Mouse (Mus musculus) ES-E14 (cell line): ENCODE data around the gene Csnk2b. TPM values are rescaled to one million over a fixed set of nuclear protein-coding genes. Genes with fewer than 3 reads are reported as not detected.

Experiments
- DNase-seq: peaks from one replicate; pipeline ENCODE4 v3.0.0-alpha.2; 2013; ENCODE audit warnings: low read depth, low spot score
- H3K27ac ChIP-seq: 2 replicates; pipeline ENCODE4 v1.5.1; 2012; ENCODE audit warnings: low read depth, mild to moderate bottlenecking, low read length, moderate library complexity, mixed read lengths; ENCODE audit not compliant: poor library complexity, insufficient read depth, severe bottlenecking
- H3K36me3 ChIP-seq: 2 replicates; pipeline ENCODE4 v1.6.1; 2012; ENCODE audit warnings: mild to moderate bottlenecking, low read length, moderate library complexity, mixed read lengths; ENCODE audit not compliant: control insufficient read depth, poor library complexity, insufficient read depth, severe bottlenecking
- H3K4me1 ChIP-seq, 2 experiments: fragments of 150-350 bp in 1 of 2; sonication (generic) in 1 of 2; 2 replicates each; pipeline ENCODE4 v1.6.1; 2012; ENCODE audit warnings: low read length in 2 of 2, mild to moderate bottlenecking in 1 of 2, mixed read lengths in 1 of 2; ENCODE audit not compliant: control insufficient read depth in 2 of 2, insufficient read depth in 2 of 2, poor library complexity in 1 of 2
- H3K4me3 ChIP-seq, 2 experiments: fragments of 150-350 bp in 1 of 2; sonication (generic) in 1 of 2; 2 replicates each; pipeline ENCODE4 v1.5.1; 2012; ENCODE audit warnings: low read length in 2 of 2, low read depth in 1 of 2, mild to moderate bottlenecking in 1 of 2, mixed read lengths in 1 of 2; ENCODE audit not compliant: insufficient read depth in 1 of 2, poor library complexity in 1 of 2, severe bottlenecking in 1 of 2
- H3K9ac ChIP-seq: 2 replicates; pipeline ENCODE4 v1.6.1; 2012; ENCODE audit warnings: low read depth, mild to moderate bottlenecking, low read length, mixed read lengths; ENCODE audit not compliant: poor library complexity, insufficient read depth, severe bottlenecking
- H3K9me3 ChIP-seq: fragments of 150-350 bp; sonication (generic); 2 replicates; pipeline ENCODE4 v1.6.1; 2012; ENCODE audit warnings: low read depth, mild to moderate bottlenecking, low read length; ENCODE audit not compliant: control insufficient read depth, insufficient read depth
- CHD2 ChIP-seq: IDR thresholded peaks from 2 replicates; pipeline ENCODE4 v1.6.1; 2014; ENCODE audit warnings: mild to moderate bottlenecking, low read depth, low read length, inconsistent platforms
- HCFC1 ChIP-seq: IDR thresholded peaks from 2 replicates; pipeline ENCODE4 v1.6.1; 2012; ENCODE audit warnings: low read length, inconsistent platforms, borderline replicate concordance; ENCODE audit not compliant: insufficient read depth
- MAFK ChIP-seq: IDR thresholded peaks from 2 replicates; pipeline ENCODE4 v1.6.1; 2014; ENCODE audit warnings: mild to moderate bottlenecking, low read depth, low read length, inconsistent platforms; ENCODE audit not compliant: insufficient read depth
- ZC3H11A ChIP-seq: IDR thresholded peaks from 2 replicates; pipeline ENCODE4 v1.6.1; 2012; ENCODE audit warnings: low read depth, mild to moderate bottlenecking, inconsistent platforms, low read length, borderline replicate concordance
- ZNF384 ChIP-seq: IDR thresholded peaks from 2 replicates; pipeline ENCODE4 v1.6.1; 2012; ENCODE audit warnings: low read depth, low read length, inconsistent platforms
- in situ Hi-C, 2 experiments: fragments of 600-800 bp; cut with MboI; formaldehyde crosslinking; loops; one replicate each; pipeline ENCODE4 v1.15.1; 2025; ENCODE audit warnings: low sequenced_read_pairs in 2 of 2, inconsistent platforms in 1 of 2; ENCODE audit not compliant: unreplicated experiment in 2 of 2
- total RNA-seq: library from RNA; depleted of rRNA; stranded (reverse); fragments of 300-350 nt; gene quantifications from 2 replicates; pipeline ENCODE4 v1.2.3, GENCODE M21; 2012

Gene Csnk2b
- total RNA-seq, 1 experiment, result 98.6 TPM

DNA sequence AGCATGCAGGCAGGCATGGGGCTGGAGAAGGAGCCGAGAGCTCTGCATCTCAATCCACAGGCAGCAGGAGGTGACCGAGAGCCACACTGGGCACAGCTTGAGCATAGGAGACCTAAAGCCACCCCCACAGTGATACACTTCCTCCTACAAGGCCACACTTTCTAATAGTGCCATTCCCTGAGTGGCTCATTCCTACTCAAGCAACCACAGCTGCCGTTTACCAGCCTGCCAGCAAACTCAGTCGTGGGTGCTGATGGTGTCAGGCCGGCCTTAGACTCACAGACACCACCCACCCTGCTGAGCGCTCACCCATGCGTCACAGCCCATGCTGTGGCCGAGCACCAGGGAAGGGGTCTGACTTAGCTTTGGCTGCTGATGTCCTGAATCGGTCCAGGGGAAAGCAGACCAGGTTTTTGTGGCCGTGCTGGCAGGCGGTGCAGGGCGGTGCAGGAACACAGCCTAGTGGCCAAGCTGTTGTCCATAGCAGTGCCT lies 24.6 kb downstream of the Csnk2b start:
- H3K9ac ChIP-seq, result no peak overlapping the region
- no peaks in the 10 kb centered on the region for H3K9me3 ChIP-seq
- peaks cover 26% of the 10 kb centered on the region; the same call in 1 of the 2 replicates for H3K36me3 ChIP-seq
- H3K4me3 ChIP-seq, result no peak overlapping the region
- in situ Hi-C loops, result no loop called here
- H3K4me1 ChIP-seq, result peaks cover 0 to 8% of the 10 kb centered on the region in 2 experiments; a peak in 1 of 4 replicates
- H3K27ac ChIP-seq, result no peak overlapping the region
- TF ChIP-seq CHD2 (no peak), MAFK (no peak), HCFC1 (no peak), ZNF384 (no peak), ZC3H11A (no peak)
- no peak for DNase-seq

DNA sequence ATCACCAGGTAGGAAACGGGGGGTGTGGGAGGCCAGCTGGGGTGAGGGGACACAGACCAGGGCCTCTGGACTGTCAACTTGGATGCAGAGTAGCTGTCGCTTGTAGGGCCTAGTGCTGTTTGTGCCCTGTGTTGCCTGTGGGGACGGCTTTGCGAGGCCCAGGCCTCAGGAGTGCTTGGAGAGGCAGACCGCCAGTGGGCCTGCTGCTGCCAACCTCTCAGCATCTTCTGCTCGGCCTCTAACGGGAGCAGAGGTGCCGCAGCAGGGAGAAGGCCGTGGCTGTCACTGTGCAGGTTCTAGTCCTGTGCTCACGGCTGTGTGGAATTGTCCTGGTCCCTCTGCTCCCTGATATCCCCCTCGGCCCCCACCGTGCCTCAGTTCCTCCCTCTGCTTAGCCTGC lies 25.3 kb downstream of the Csnk2b start:
- Histone ChIP-seq H3K27ac (no peak overlapping the region), H3K9me3 (no peaks in the 10 kb centered on the region), H3K4me3 (no peak overlapping the region), H3K36me3 (peaks cover 21% of the 10 kb centered on the region; the same call in 1 of the 2 replicates), H3K4me1 (peaks cover 0 to 8% of the 10 kb centered on the region in 2 experiments; a peak in 1 of 4 replicates), H3K9ac (no peak overlapping the region)
- no peak for DNase-seq
- in situ Hi-C loops, result no loop called here
- TF ChIP-seq ZNF384 (no peak), HCFC1 (no peak), MAFK (no peak), CHD2 (no peak), ZC3H11A (no peak)

DNA sequence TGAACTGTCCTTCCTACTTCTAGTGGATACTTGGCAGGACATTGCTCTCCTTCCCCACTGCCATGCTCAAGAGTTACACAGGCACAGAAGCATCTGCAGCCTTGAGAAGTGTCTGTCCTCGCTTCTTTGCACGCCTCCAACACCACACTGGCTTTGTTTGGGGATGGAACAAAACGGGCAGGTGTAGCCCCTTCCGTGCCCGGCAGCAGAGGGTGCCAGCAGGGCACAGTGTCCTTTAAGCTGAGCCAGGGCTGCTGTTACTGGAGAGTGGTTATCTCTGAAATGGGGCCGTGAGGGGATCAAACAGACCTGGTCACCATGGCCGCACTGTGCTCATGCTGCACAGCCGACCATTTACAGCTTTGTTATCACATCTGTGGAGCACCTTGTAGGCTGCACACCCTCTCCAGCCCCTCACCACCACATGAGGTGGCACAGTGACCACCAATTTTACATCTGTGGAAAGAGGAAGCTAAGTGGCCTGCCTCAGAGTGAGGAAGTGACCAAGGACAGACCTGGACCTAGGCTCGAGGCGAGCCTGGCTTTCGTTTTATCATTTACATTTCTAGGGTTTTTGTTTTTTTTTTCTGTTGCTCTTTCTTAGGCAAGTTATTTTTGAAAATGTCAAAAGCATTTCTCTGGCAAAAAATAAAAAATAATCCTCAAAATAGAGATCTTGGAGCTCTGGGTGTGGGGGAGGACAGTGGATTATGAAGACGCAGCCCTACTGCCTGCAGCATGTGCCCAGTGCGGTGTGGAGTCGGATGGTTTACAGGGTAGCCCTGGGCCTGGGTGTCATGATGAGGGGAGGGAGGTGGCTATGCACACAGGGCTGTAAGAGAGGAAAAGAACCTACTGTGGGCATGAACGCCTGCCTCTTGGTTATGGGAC lies 27.1 kb downstream of the Csnk2b start:
- peaks cover 0 to 4% of the 10 kb centered on the region in 2 experiments; a peak in 1 of 4 replicates for H3K4me1 ChIP-seq
- no peak overlapping the region for H3K9ac ChIP-seq
- H3K4me3 ChIP-seq, result no peak overlapping the region
- no peak overlapping the region for H3K27ac ChIP-seq
- H3K9me3 ChIP-seq, result no peaks in the 10 kb centered on the region
- in situ Hi-C loops, result no loop called here
- peaks cover 16% of the 10 kb centered on the region; the same call in 1 of the 2 replicates for H3K36me3 ChIP-seq
- TF ChIP-seq CHD2 (no peak), HCFC1 (no peak), ZNF384 (no peak), ZC3H11A (no peak), MAFK (no peak)
- DNase-seq, result no peak

DNA sequence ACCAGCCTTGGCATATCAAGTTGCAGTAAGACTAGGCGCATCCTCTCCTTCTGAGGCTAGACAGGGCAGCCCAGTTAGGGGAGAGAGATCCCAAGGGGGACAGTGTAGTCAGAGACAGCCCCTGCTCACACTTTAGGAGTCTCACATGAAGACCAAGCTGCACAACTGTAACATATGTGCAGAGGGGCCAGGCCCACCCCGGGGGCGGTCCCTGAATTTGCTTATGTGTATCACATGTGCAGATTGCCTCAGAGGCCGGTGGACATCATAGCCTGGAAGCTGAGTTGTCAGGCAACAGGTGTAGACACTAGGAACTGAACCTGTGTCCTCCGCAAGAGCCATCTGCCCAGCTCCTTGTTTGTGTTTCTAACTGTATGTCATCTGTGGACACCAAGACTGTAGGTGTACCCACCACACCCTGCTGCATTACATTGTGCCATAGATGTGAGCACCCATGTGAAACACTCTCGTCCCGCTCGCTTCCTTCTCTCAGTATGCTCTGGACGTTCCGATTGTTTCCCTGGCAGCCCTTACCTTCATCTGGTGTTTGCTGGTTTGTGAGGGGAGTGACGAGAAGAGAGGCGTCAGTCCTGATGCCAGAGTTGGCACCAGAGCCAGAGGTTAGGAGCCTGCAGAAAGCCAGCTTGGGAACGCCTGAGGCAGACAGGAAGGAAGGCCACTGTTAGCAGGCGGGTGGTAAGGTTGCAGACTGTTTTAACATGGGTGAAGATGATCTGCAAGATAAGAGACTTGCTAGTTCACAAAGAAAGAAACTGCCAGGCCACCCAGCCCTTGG lies 29.3 kb downstream of the Csnk2b start:
- Histone ChIP-seq H3K4me1 (peaks cover 0 to 2% of the 10 kb centered on the region in 2 experiments; a peak in 1 of 4 replicates), H3K9me3 (no peaks in the 10 kb centered on the region), H3K4me3 (no peak overlapping the region), H3K9ac (no peak overlapping the region), H3K27ac (no peak overlapping the region), H3K36me3 (peaks cover 12% of the 10 kb centered on the region; the same call in 1 of the 2 replicates)
- DNase-seq, result no peak
- in situ Hi-C loops, result no loop called here
- TF ChIP-seq ZC3H11A (no peak), MAFK (no peak), HCFC1 (no peak), CHD2 (no peak), ZNF384 (no peak)
